Mouse (Mus musculus): ENCODE measurements around the gene Tent5c.

- no peak for TF ChIP-seq CTCF (IDR thresholded peaks at IDR 0.05; ENCODE audit: low read depth)
- TF ChIP-seq EP300 (IDR thresholded peaks at IDR 0.05; ENCODE audit: low read depth) = no peak
These were observed 14.1 kb downstream of the Tent5c start for GRCm38 (mm10) chr3:100474950-100475472.

Data from liver, embryonic 14.5 days (tissue).